Mouse (Mus musculus) WW6 (cell line): Measurements from ENCODE around the gene Olfr666.
"Not testable (repeated sequence)": the region's sequence is repeated elsewhere in the genome, so short reads cannot be mapped to it uniquely, and the experiment has no call there.

Source experiments
- DNase-seq: peaks from one replicate; pipeline ENCODE4 v3.0.0-alpha.2; 2013; ENCODE audit warnings: low read depth, low spot score

Olfr666 gene

GRCm38 (mm10) chr7:104895852-104896251 is at the start of gene Olfr666:
Gene Olfr666 (minus strand): TSS chr7:104895952.
- no peak for DNase-seq

DNA sequence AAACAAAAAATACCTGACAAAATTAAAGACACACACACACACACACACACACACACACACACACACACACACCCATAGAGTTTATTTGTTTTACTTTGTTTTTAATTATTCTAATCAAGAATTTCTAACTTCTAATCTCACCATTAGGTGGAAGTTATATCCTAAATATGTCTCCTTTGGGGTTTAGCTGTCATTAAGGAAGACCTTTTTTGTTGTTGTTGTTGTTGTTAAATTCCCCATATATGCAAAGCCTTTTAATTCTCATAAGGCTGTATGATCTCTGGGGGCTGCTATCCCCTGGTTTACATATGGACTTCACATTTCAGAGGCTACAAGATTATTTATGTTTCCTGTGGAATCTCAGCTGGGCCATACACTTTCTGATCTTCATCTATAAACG is 38.2 kb upstream of the Olfr666 start, which contains the start of gene Olfr669:
Gene Olfr669 (plus strand): TSS at position 301 of the 400 bp plus-strand sequence.
- DNase-seq = no peak

DNA sequence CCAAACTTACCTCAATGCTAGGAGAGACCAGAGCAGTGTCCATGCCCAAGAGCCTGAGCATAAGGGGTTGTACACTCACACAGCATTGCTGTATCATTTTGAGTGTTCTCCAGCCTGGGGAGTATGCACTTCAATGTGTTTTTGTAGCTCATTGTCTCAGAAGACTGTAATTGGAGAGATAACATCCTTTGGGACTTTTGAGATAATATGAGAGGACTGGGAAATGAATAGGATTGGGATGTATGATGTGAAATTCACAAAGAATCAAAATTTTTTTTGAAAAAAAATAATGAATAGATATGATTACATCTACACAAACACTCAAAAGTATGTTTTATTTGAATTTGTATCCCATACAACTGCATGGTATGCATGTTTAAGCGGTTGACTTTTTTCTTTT is 32.2 kb upstream of the Olfr666 start, which contains the start of gene Olfr668:
Gene Olfr668 (minus strand): TSS at position 101 of the 400 bp plus-strand sequence.
- no peak for DNase-seq

GRCm38 (mm10) chr7:104921382-104921781 is 25.6 kb upstream of the Olfr666 start, which contains the start of gene Olfr667:
Gene Olfr667 (minus strand): TSS chr7:104921482.
- DNase-seq = no peak

DNA sequence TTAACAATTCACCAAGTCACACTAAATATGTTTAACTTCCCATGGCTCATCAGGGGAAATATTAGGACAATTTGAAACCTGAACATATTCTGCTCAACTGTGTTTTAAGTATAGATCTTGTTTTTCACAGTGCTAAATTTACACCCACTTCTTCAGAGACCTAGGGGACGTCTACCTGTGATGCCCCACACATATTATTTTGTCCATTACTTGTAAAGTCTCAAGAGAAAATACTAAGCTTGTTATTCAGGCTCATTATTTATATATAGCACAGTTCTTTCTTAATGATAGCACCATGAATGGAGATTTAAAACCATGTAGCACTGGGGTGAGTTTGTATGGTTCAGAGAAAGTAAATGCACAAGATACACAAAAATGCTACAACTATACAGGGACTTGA is 18.0 kb downstream of the Olfr666 start, which contains the start of gene Olfr665:
Gene Olfr665 (plus strand): TSS at position 301 of the 400 bp plus-strand sequence.
- DNase-seq = no peak

DNA sequence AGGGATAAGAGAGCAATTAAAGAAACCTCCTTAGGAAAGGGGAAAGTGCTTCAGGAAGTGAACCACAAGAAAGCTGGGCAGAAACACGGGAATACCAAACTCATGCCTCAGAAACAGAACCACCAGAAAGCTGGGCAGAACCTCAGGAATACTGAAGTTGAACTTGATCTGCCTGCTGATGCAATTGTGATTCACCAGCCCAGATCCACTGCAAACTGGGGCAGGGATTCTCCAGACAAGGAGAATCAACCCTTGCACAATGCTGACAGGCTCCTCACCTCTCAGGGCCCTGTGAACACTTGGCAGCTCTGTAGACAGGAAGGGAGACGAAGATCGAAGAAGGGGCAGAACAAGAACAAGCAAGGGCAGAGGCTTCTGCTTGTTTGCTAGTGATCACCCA is 34.4 kb downstream of the Olfr666 start:
- DNase-seq = no peak

GRCm38 (mm10) chr7:104857683-104858082 is 38.1 kb downstream of the Olfr666 start:
- DNase-seq = no peak

DNA sequence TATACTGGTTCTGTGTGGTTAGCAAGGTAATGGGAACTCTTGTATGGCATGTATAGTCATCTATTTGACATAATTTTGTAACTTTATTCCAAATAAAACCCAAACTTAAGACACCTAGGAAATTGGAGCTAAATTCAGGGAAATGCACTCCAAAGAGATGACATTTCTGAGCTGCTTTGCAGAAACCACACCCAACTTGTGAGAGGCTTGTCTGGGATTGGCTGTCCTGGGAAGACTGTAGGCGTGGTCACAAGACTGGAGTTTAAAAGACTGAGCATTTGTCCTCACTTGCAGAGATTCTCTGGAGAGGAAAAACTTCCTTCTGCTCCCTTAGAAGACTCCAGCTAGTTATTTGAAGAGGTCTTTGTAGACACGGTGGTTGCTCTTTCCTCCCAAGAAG is 39.0 kb downstream of the Olfr666 start, which contains the start of gene Usp17la:
Gene Usp17la (plus strand): TSS at position 301 of the 400 bp plus-strand sequence.
- not testable (repeated sequence) for DNase-seq

DNA sequence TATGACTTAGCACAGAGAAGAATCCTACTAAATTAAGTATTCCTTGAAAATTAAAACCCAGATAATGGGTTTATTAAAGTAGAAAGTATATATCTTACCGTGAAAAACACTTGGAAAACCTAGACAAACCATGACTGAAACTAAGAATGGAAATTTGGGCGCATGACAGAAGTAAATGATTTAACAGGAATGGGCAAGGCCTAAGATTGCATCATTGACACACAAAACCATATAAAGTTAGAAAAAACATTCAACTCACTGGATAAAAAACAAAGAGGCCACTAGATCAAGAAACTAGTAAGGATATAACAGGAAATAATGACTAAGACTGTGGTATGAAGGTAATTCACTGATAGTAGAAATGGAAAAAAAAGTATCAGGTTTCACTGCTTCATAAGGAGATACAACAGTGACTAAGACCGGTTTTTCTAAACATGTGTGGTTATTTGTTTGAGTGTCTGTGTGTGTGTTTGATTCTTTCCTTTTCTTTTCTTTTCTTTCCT is 40.5 kb downstream of the Olfr666 start:
- DNase-seq = no peak

- not testable (repeated sequence) for DNase-seq
Measured at GRCm38 (mm10) chr7:104851546-104851945, 44.2 kb downstream of the Olfr666 start.

DNA sequence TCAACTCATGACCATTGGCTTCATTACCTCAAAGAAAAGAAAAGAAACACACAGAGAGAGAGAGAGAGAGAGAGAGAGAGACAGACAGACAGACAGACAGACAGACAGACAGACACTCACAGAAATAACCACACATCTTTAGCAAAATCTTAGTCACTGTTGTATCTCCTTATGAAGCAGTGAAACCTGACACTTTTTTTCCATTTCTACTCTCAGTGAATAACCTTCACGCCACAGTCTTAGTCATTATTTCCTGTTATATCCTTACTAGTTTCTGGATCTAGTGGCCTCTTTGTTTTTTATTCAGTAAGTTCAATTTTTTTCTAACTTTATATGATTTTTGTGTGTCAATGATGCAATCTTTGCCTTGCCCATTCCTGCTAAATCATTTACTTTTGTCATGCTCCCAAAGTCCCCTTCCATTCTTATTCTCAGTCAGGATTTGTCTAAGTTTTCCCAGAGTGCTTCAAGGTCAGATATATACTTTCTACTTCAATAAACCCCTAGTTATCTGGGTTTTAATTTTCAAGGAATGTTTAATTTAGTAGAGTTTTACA is 51.9 kb downstream of the Olfr666 start:
- no peak for DNase-seq

GRCm38 (mm10) chr7:104842503-104842902 is 53.2 kb downstream of the Olfr666 start, which contains the start of gene Usp17lb:
Gene Usp17lb (minus strand): TSS chr7:104842603.
- DNase-seq = no peak
